Mouse (Mus musculus) megakaryocyte-erythroid progenitor cell, adult 5-6 weeks (primary cell): ENCODE data around the gene Rgs3. TPM values are rescaled to one million over a fixed set of nuclear protein-coding genes. Genes with fewer than 3 reads are reported as not detected.
A peak's percentile ranks its signal among the peaks of the same experiment; 100 is the strongest.

Source experiments
- ATAC-seq: replicated peaks from 2 replicates; pipeline ENCODE4 v1.8.0; 2016; ENCODE audit warnings: mild to moderate bottlenecking, inconsistent platforms; ENCODE audit not compliant: severe bottlenecking, poor library complexity, low FRiP score, low TSS enrichment
- total RNA-seq, 2 experiments: library from RNA; stranded (forward) in 1 of 2; stranded (reverse) in 1 of 2; fragments of 200-1000, 215-1000 nt in 1 of 2; fragments of >200 nt in 1 of 2; fragmentation: Nextera tagmentation in 1 of 2; gene quantifications; 2 replicates each; pipeline ENCODE4 v1.2.3; 2014 to 2017

The Rgs3 gene
- total RNA-seq, 2 experiments from 2014 or later: 0.68 to 5.0 TPM

- no peak for ATAC-seq
These were observed 171.9 kb downstream of the Rgs3 start for GRCm38 (mm10) chr4:62731531-62732063.

- no peak for ATAC-seq
These were observed 172.4 kb downstream of the Rgs3 start for GRCm38 (mm10) chr4:62732096-62732495.

- ATAC-seq: no peak
These were observed 173.2 kb downstream of the Rgs3 start for GRCm38 (mm10) chr4:62732840-62733239.

- ATAC-seq: no peak
These were observed 174.3 kb downstream of the Rgs3 start for GRCm38 (mm10) chr4:62733938-62734337.

GRCm38 (mm10) chr4:62735291-62735690 is 175.6 kb downstream of the Rgs3 start:
- no peak for ATAC-seq

- no peak for ATAC-seq
These were observed 176.2 kb downstream of the Rgs3 start for GRCm38 (mm10) chr4:62735878-62736277.

GRCm38 (mm10) chr4:62736421-62736820 is 176.8 kb downstream of the Rgs3 start:
- no peak for ATAC-seq

- ATAC-seq: no peak
These were observed 177.3 kb downstream of the Rgs3 start for GRCm38 (mm10) chr4:62736904-62737303.

- ATAC-seq: 0 out of 2 replicates have a peak, but pooled peaks have one; percentile 19
These were observed 178.5 kb downstream of the Rgs3 start for GRCm38 (mm10) chr4:62737983-62738695.

- ATAC-seq: no peak
These were observed 179.3 kb downstream of the Rgs3 start for GRCm38 (mm10) chr4:62738996-62739395.

GRCm38 (mm10) chr4:62739591-62739990 is 179.9 kb downstream of the Rgs3 start:
- ATAC-seq: no peak

- no peak for ATAC-seq
These were observed 180.8 kb downstream of the Rgs3 start for GRCm38 (mm10) chr4:62740282-62741054.

GRCm38 (mm10) chr4:62741055-62741453 is 181.4 kb downstream of the Rgs3 start:
- ATAC-seq: no peak

- no peak for ATAC-seq
These were observed 182.0 kb downstream of the Rgs3 start for GRCm38 (mm10) chr4:62741601-62742000.

GRCm38 (mm10) chr4:62742885-62743760 is 183.5 kb downstream of the Rgs3 start:
- no peak for ATAC-seq

- 0 out of 2 replicates have a peak, but pooled peaks have one; percentile 37 for ATAC-seq
These were observed 184.9 kb downstream of the Rgs3 start for GRCm38 (mm10) chr4:62744534-62744956.

GRCm38 (mm10) chr4:62744985-62745638 is 185.5 kb downstream of the Rgs3 start:
- ATAC-seq: no peak
